Mouse (Mus musculus) R1 (cell line): ENCODE measurements around the gene Mrgprx1.

ENCODE experiments used
- DNase-seq: peaks from one replicate; pipeline ENCODE4 v3.0.0-alpha.2; 2018; ENCODE audit warnings: low read depth, low spot score

Mrgprx1 gene

DNA sequence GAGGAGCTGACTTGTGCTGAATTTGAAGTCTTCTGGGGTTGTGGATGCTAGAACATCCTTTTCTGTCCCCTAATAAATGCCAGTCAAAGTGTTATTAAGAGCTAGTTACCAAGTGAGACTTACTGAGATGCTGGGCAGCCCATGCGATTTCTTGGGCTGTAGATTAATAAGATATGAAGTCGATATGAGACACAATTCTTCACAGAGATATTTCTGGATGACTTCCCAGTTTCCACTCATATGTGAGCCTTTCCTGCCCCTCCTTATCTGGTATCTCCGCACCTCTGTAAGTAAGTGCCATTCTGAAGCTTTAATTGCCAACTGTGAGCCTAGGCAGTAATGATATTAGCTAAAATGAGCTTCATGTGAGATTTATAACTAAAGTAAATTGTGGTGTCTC, at the start of gene Mrgprx1:
Gene Mrgprx1, minus strand, starts transcription at position 101 of the 400 bp plus-strand sequence.
- no peak for DNase-seq

DNA sequence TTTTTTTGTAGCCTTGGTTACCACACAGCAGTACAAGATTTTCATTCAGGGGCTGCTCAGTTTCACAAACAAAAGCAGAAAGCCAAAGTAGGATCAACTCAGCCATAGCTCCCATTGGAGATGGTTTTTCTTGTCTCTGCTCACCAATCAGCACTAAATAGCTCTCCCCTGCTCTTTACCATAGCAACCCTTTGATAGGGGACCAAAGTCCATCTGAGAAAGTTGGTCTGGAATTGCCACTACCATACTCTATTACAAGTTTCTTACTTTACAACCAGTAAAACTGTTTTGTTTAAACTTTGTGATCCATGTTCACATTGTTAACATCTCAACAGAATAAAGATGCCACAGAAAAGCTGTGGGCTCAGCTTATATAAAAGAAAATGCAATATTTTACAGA, 48.1 kb upstream of the Mrgprx1 start:
- DNase-seq, result no peak

GRCm38 (mm10) chr7:48046475-48047185, 19.2 kb upstream of the Mrgprx1 start:
- DNase-seq, result no peak

DNA sequence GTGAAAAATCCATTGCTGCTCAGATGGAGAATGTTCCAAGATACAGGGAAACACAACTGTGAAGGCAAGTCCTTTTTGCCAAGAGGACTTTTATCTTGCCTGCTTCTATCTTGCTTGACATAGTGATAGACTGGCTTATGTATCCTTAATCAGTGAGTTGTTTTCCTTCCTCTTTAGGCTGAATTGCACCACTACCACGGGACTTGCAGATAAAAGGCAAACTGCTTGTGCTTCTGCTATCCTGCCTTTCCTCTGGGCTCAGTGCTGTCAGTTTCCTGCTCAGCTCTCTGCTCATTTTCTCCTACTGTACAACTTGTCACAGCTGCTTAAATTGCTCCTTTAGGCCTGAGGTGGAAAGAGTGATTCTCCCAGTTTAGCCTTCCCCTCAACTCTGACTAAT, 16.6 kb upstream of the Mrgprx1 start:
- DNase-seq, result no peak

GRCm38 (mm10) chr7:48017874-48018273, 9.5 kb downstream of the Mrgprx1 start:
- DNase-seq, result peak; percentile 2

GRCm38 (mm10) chr7:47995689-47996088, 31.7 kb downstream of the Mrgprx1 start:
- no peak for DNase-seq

GRCm38 (mm10) chr7:47986752-47987151, 40.6 kb downstream of the Mrgprx1 start:
- DNase-seq, result peak; percentile 29

DNA sequence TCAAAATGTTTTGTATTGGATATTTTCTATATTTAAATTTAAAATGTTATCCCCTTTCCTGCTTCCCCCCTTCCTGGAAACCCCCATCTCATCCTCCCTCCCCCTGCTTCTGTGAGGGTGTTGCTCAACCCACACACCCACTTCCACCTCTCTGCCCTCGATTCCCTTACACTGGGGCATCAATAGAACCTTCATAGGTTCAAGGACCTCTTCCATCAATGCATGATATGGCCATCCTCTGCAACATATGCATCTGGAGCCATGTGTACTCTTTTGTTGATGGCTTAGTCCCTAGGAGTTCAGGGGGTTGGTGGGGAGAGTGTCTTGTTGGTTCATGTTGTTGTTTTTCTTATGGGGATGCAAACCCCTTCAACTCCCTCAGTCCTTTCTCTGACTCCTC, 45.4 kb downstream of the Mrgprx1 start, which contains the start of gene Mrgpra4:
Gene Mrgpra4, minus strand, starts transcription at position 101 of the 400 bp plus-strand sequence.
- no peak for DNase-seq
